Mouse (Mus musculus) cerebellum, adult 18-20 months (tissue): ENCODE results near the gene Icam4.

Experiments used
- DNase-seq, 2 experiments: peaks; one replicate each; pipeline ENCODE4 v3.0.0; 2021

The Icam4 gene

GRCm38 (mm10) chr9:21012368-21012767 lies 16.8 kb upstream of the Icam4 start:
- DNase-seq = no peak

- DNase-seq = peak in 1 of 2 experiments; percentile 16
Observed at GRCm38 (mm10) chr9:21014691-21015570, 14.2 kb upstream of the Icam4 start.

DNA sequence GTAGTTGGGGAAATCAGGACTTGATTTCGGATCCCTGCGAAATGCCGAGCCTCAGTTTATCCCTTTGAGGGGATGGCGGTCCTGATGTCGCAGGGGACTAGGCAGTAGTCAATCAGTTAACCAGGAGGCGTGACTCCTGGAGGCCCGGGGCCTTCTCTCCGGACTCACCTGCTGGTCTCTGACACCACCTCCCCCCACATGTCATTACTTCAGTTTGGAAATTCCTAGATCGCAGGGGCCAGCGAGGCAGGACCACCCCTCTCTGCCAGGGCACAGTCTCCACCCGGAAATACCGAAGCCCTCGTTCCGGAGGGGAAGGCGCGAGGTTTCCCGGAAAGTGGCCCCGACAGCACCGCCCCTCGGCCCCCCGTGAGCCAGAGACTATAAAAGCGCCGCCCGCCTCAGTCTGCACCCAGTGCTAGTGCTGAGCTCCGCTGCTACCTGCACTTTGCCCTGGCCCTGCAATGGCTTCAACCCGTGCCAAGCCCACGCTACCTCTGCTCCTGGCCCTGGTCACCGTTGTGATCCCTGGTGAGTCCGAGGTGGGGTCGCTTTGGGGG lies 13.5 kb upstream of the Icam4 start, which contains the start of gene Icam1:
TSS of gene Icam1 (plus strand) at position 415 of the 560 bp plus-strand sequence.
- no peak for DNase-seq

DNA sequence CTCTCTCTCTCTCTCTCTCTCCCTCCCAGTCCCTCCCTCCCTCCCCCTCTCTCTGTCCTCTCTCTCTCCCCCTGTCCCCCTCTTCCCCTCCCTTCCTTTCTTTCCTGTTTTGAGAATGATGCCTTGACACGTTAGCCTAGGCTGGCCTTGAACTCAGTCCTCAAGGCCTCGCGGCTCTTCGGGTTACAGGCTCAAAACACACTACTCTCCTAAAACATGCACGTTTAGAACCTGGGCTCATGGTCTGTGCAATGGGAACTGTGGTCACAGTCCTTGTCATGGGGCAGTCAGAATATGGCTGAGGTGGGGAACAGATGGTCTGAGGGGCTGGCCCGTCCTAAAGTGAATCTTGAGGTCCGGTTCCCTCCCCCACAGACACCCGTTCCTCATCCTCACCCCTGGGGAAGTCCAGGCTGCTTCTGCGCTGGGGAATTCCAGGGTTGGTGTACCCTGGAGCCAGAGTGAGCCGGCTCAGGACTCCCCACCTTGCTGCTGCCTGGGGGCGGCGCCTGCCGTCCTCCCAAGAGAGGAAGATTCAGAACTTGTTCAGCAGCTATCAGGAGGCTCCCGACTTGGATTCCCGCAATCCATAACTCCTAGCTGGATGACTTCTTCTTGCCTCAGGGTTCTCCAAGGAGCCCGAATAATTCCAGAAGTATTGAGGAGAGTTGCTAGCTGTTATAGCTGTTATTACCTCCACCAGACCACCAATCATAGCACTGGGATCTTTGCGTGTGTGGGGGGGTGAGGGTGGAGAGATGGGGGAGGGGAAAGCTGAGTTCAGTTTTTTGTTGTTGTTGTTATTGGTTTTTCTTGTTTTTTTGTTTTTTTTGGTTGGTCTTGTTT lies 12.6 kb upstream of the Icam4 start:
- no peak for DNase-seq

DNA sequence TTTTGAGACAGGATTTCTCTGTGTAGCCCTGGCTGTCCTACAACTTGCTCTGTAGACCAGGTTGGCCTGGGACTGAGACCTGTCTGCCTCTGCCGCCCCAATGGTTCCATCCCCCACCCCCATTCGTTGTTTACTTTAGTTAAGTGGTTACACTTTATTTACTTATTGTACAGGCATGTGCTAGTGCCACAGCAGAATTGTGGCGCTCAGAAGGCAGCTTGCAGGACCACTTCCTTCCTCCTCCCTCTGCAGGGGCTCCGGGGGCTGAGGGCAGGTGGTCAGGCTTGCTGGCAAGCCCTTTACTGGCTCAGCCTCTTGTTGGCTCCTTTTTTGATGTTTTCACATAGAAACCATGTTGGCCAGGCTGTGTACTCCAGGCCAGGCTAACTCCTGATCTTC lies 12.0 kb upstream of the Icam4 start:
- no peak for DNase-seq

DNA sequence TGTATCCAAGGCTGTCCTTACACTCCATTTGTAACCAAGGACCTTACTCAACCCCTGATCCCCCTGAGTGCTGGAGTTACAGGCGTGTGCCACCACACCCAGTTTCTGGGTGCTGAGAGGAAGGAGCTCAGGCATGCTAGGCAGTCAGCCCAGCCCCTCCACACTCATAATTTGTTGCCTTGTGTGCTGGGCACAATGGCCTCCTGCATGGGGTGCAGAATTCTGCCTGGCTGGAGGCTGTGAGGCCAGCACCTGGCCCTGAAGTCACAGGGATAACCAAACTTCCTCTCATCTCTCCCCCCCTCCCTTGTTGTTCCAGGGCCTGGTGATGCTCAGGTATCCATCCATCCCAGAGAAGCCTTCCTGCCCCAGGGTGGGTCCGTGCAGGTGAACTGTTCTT lies 10.6 kb upstream of the Icam4 start:
- DNase-seq = no peak

- DNase-seq = no peak
Observed at GRCm38 (mm10) chr9:21021363-21021762, 7.8 kb upstream of the Icam4 start.

GRCm38 (mm10) chr9:21022288-21022687 lies 6.9 kb upstream of the Icam4 start:
- DNase-seq = no peak

DNA sequence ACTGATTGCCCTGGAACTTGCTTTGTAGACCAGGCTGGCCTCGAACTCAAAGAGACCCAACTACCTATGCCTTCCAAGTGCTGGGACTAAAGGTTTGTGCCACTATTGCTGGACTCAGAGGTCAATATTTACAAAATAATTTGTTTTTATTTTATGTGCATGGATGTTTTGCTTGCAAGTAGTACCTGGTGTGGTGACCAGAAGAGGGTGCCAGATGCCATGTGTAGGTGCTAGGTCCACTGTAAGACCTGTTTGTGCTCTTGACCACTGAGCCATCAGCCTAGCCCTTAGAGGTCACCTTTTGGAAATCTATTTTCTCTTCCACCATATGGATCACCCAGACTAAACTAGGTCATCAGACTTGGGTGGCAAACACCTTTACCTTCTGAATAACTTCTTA lies 6.4 kb upstream of the Icam4 start:
- no peak for DNase-seq

- DNase-seq = no peak
Observed at GRCm38 (mm10) chr9:21025258-21025810, 3.8 kb upstream of the Icam4 start.

DNA sequence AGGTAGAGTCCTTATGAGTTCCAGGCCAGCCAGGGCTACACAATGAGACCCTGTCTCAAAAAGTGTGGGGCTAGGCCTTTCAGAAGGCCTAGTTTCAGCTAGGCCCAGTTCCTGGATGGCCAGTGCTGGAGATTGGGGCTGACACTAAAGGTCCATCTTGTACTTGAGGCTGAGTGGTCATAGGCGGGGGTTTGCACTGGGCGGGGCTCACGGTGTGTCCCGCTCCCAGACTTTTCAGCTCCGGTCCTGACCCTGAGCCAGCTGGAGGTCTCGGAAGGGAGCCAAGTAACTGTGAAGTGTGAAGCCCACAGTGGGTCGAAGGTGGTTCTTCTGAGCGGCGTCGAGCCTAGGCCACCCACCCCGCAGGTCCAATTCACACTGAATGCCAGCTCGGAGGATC lies 2.3 kb upstream of the Icam4 start:
- DNase-seq = no peak

- no peak for DNase-seq
Observed at GRCm38 (mm10) chr9:21027774-21028290, 1.3 kb upstream of the Icam4 start.

GRCm38 (mm10) chr9:21028560-21029110 lies 538 bp upstream of the Icam4 start:
- no peak for DNase-seq

- DNase-seq = no peak
Observed at GRCm38 (mm10) chr9:21030055-21030600, 955 bp downstream of the Icam4 start.

GRCm38 (mm10) chr9:21030781-21031250 lies 1.6 kb downstream of the Icam4 start:
- DNase-seq = peak; percentile 76 to 84

DNA sequence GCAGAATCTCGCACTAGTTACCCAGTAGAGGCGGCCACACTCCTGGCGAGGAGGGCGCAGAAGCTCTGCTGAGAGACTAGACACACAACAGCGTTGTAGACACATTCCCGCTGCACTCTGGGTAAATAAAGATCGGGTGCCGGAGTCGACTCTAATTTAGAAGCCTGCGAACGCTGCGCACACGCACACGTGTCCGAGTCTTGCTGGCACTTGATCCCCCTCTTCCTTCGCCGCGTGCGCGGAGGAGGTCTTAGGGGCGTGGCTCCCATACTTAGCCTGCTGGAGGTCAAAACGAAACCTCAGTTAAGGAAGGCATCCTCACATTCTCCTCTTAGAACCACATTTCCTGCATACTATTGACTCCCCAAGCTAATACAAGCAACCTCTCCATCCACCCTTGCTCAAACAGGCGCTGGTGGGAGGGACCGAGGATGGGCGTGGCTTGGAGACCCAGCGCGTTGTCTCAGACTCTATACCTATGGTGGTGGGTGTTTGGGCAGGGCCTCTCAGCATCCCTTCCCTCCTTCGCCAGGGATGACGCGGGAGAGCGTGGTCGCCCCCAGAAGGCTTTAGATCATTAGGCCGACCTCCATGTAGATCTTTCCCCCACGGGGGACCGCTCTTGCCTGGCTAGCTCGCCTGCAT lies 2.2 kb downstream of the Icam4 start:
- DNase-seq = peak; percentile 31 to 34

GRCm38 (mm10) chr9:21031896-21032351 lies 2.8 kb downstream of the Icam4 start, which contains the start of gene Icam5:
Gene Icam5 (plus strand): TSS chr9:21032073.
- peak; percentile 15 to 31 for DNase-seq

DNA sequence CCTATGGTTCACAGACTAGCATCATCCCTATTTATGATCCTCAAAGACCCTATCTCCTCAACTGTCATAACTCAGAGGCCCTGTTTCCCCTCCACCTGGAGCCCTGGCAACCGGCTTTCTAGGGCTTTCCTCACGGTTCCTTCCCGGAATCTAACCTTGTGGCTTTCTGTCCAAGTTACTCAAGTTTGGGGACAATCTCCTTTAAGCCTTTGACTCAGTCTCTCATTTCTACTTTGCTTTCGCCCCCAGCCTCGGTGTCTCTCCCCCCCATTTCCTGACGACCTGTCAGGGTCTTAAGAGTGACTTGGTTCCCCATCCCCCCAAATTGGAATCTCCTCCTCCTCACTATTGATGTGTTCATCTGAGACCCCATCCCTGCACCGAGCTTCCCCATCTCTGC lies 3.3 kb downstream of the Icam4 start:
- no peak for DNase-seq

DNA sequence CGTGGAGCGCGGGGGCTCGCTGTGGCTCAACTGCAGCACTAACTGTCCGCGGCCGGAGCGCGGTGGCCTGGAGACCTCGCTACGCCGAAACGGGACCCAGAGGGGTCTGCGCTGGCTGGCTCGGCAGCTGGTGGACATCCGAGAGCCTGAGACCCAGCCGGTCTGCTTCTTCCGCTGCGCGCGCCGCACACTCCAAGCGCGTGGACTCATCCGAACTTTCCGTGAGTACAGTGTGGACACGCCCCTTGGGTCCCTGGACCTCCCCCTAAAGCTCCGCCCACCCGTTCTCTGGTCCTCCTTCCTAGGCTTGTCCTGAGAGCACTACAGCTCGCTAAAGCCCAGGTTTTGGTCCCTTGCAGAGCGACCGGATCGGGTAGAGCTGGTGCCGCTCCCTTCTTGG lies 4.0 kb downstream of the Icam4 start:
- DNase-seq = peak; percentile 31 to 36

DNA sequence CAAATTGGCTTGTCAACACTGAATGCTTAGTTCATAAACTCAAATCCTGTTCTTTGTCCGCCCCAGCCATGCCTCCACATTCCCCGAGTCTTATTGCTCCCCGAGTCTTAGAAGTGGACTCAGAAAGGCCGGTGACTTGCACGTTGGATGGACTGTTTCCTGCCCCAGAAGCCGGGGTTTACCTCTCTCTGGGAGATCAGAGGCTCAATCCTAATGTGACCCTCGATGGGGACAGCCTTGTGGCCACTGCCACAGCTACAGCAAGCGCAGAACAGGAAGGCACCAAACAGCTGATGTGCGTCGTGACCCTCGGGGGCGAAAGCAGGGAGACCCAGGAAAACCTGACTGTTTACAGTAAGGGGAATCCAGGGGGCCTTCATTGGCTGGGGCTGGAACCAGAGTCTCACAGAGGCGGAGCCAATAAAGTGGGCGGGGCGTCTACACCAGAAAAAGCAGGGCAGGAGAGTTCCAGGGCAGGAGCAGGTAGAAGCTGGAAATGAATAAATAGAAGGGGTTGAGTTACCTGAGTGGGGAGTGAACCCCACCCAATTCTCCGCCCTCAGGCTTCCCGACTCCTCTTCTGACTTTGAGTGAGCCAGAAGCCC lies 5.4 kb downstream of the Icam4 start:
- DNase-seq = no peak

DNA sequence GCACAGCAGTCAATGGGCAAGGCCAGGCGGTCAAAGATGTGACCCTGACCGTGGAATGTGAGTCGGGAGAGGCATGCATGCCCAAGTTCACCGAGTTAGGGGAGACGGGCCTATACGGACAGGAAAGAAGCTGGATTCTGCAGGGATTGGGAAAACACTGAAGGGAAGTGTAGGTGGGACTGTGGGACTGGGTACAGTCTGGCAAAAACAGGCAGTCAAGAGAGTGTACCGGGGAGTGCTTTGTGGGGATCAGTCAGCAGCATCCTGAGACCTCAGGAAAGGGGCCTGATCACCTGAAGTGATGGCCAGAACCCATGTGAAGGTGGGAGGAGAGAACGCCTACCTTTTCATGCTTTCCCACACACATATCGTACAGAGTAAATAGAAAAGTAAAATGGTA lies 6.4 kb downstream of the Icam4 start:
- no peak for DNase-seq
